Mouse (Mus musculus) midbrain, embryonic 12.5 days (tissue): ENCODE measurements around the gene Lrrc4b. TPM values are rescaled to one million over a fixed set of nuclear protein-coding genes. Genes with fewer than 3 reads are reported as not detected.
A peak's percentile ranks its signal among the peaks of the same experiment; 100 is the strongest.

Experiments
- ATAC-seq: fragments of 200-750 bp; cut with Nextera tagmentation; 2 replicates; pipeline ENCODE4 v1.8.0; 2017; ENCODE audit warnings: low read depth, moderate TSS enrichment, moderate library complexity; ENCODE audit not compliant: low FRiP score
- H3K27ac ChIP-seq: fragments of 300-500 bp; sonication (generic); replicated peaks from 2 replicates; pipeline ENCODE4 v1.5.1; 2016; ENCODE audit warnings: mild to moderate bottlenecking
- H3K27me3 ChIP-seq: fragments of 300-500 bp; sonication (generic); 2 replicates; pipeline ENCODE4 v1.6.1; 2016; ENCODE audit warnings: mild to moderate bottlenecking
- H3K36me3 ChIP-seq: fragments of 300-500 bp; sonication (generic); 2 replicates; pipeline ENCODE4 v1.6.1; 2016
- H3K4me1 ChIP-seq: fragments of 300-500 bp; sonication (generic); 2 replicates; pipeline ENCODE4 v1.6.1; 2016
- H3K4me2 ChIP-seq: fragments of 300-500 bp; sonication (generic); replicated peaks from 2 replicates; pipeline ENCODE4 v1.6.1; 2016; ENCODE audit warnings: mild to moderate bottlenecking, moderate library complexity
- H3K4me3 ChIP-seq: fragments of 300-500 bp; sonication (generic); 2 replicates; pipeline ENCODE4 v1.5.1; 2016; ENCODE audit warnings: mild to moderate bottlenecking
- H3K9ac ChIP-seq: fragments of 300-500 bp; sonication (generic); replicated peaks from 2 replicates; pipeline ENCODE4 v1.6.1; 2016; ENCODE audit warnings: mild to moderate bottlenecking, moderate library complexity
- H3K9me3 ChIP-seq: fragments of 300-500 bp; sonication (generic); 2 replicates; pipeline ENCODE4 v1.6.1; 2016; ENCODE audit warnings: mild to moderate bottlenecking
- WGBS: fragments of 180-500 bp; shearing (Covaris S2); methylation state at CpG from one replicate; pipeline ENCODE4 v1.1.7; 2016; 5-methylcytosine and 5-hydroxymethylcytosine counted together
- polyA plus RNA-seq: library from polyadenylated mRNA; unstranded; fragments of >200 nt; fragmentation: Nextera tagmentation; extraction: Ambion mirVana; gene quantifications from 2 replicates; pipeline ENCODE4 v1.2.1, GENCODE M21; 2016

Gene Lrrc4b
- polyA plus RNA-seq, 1 experiment from 2014 or later, result 12.0 TPM

DNA sequence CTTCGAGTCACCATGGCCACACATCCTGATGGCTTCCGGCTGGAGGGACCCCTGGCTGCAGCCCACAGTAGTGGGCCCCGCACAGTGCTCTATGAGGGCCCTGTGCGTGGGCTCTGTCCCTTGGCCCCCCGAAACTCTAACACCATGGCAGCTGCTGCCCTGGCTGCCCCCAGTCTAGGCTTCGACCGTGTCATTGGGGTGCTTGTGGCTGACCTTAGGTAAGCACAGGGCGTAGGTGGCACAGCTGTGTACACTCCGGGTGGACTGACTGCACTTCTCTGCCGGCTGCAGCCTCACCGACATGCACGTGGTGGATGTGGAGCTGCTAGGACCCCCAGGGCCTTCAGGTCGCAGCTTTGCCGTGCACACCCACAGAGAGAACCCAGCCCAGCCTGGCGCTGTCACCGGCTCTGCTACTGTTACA, 38.1 kb downstream of the Lrrc4b start:
- Histone ChIP-seq H3K4me1 (peaks cover 56% of the 10 kb centered on the region), H3K9me3 (no peaks in the 10 kb centered on the region), H3K27ac (peak overlapping the region; percentile 89), H3K9ac (no peak overlapping the region), H3K4me2 (peak overlapping the region; percentile 61; the same call in 1 of the 2 replicates), H3K36me3 (peaks cover 21% of the 10 kb centered on the region), H3K4me3 (no peak overlapping the region; the same call in 1 of the 2 replicates), H3K27me3 (peaks cover 9% of the 10 kb centered on the region)
- WGBS, result 79% methylated on average over 16 of the region's 16 CpGs
- ATAC-seq, result no peak

DNA sequence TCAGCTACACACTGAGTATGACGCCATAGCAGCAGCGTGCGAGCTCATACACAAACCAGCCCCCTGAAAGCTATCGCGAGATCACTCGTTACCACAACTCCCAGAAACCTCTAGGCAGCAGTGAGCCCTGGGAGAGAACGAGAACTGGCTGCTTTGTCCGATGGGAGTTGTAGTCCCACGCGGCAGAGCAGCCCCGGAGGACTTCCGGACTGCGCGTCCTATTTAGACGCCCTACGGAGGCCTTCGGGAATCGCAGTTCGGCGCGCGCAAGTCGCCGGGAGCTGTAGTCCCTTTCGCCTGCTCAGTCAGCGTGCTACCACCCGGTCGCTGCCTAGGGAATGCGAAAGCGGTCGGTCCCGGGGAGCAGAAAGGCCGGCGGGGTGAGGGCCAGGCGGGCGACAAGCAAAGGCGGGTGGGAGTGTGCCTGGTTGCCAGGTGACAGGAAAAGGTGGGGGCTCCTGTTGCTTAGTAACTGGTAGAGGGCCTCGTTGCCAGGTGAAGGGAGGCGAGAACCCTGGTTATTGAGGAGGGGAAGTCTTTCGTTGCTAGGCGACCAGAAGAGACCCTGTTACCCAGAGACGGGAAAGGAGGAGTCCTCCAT, 39.1 kb downstream of the Lrrc4b start, which contains the start of gene Josd2:
TSS of gene Josd2 (plus strand) at position 170 of the 601 bp plus-strand sequence.
- H3K4me3 ChIP-seq, result peak within 1 kb of the TSS; percentile 49
- under 1% methylated on average over 42 of the region's 42 CpGs for WGBS
- peaks cover 2% of the 10 kb centered on the region; the same call in 1 of the 2 replicates for H3K27me3 ChIP-seq
- peak within 1 kb of the TSS; percentile 52 for H3K9ac ChIP-seq
- peak; percentile 92 for ATAC-seq
- peaks cover 11% of the 10 kb centered on the region for H3K36me3 ChIP-seq
- H3K27ac ChIP-seq, result peak within 1 kb of the TSS; percentile 89
- no peaks in the 10 kb centered on the region for H3K9me3 ChIP-seq
- peaks cover 50% of the 10 kb centered on the region for H3K4me1 ChIP-seq
- H3K4me2 ChIP-seq, result peak within 1 kb of the TSS; percentile 61

DNA sequence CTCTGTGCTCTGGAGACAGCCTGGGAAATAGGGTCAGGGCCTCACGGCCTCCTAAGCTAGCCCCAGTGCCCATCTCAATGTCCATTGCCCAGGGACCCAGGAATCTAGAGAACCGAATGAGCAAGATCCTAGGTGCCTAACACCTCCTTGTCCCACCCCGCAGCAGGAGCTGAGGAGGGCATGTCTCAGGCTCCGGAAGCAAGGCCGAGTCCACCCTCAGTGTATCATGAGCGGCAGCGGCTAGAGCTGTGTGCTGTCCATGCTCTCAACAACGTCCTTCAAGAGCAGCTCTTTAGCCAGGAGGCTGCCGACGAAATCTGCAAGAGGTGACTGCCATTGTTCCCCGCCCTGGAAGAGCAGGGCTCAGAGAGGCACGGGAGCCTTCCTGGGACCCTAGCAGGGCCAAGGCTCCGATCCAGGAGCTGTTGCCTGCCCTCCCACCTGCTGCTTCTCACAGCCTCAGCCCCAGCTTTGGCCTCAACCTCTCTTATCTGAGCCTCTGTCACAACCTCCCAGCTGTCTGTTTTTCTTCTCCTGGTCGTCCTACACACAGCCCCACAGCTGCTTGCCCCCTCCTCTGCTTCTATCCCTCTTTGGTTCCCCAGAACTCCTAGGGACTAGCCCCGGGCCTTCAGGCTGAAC, 39.9 kb downstream of the Lrrc4b start:
- peak overlapping the region; percentile 61 for H3K4me2 ChIP-seq
- peak overlapping the region; percentile 89 for H3K27ac ChIP-seq
- H3K27me3 ChIP-seq, result peaks cover 5% of the 10 kb centered on the region; the same call in 1 of the 2 replicates
- peak overlapping the region; percentile 52 for H3K9ac ChIP-seq
- peaks cover 49% of the 10 kb centered on the region for H3K4me1 ChIP-seq
- peaks cover 3% of the 10 kb centered on the region for H3K36me3 ChIP-seq
- 59% methylated on average over 15 of the region's 15 CpGs for WGBS
- no peaks in the 10 kb centered on the region for H3K9me3 ChIP-seq
- no peak for ATAC-seq
- peak overlapping the region; percentile 49 for H3K4me3 ChIP-seq

DNA sequence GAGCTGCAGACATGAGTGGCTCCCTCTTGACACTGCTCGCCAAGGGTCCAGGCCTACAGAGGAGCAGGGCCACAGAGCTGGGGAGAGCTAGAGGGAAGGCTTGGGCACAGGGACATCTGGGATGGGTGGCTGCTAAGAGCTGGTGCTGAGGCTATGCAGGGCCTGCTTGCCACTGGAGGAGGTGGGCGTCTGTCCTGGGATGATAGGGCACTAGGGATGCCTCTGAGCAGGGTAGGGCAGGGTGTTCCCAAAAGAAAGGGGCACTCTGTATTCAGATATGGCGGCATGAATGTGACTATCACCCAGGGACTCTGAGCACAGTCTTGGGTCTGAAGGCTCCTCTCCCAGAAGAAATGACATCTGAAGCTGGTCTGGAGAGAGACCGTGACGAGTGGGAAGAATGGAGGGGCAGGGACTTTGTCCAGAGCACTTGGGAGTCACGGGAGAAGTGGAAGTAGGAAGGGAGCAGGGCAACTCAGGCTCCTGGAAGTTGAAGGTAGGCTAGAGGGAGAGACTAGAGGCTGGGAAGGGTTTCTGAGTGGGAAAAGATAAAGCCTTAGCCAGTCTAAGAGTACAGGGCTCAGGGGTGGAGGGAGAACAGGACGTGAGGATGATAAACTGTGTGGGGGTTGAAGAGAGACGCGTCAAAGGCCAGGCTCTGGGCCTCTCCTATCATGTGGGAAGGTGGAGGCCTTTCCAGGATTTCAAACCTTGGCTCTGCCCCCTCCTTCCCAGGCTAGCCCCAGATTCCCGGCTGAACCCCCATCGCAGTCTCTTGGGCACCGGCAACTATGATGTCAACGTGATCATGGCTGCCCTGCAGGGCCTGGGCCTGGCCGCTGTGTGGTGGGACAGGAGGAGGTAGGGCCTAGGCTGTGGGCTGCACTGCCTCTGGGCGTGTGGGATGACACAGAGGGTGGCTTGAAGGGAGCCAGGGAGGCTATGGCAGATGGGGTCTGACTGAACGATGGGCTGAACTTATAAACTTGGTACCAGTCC, 41.2 kb downstream of the Lrrc4b start:
- H3K4me3 ChIP-seq, result no peak overlapping the region
- H3K4me2 ChIP-seq, result no peak overlapping the region
- H3K27ac ChIP-seq, result peak overlapping the region; percentile 16; the same call in 1 of the 2 replicates
- no peaks in the 10 kb centered on the region for H3K9me3 ChIP-seq
- ATAC-seq, result no peak
- peaks cover 48% of the 10 kb centered on the region for H3K4me1 ChIP-seq
- peaks cover 5% of the 10 kb centered on the region; the same call in 1 of the 2 replicates for H3K27me3 ChIP-seq
- 92% methylated on average over 16 of the region's 16 CpGs for WGBS
- H3K36me3 ChIP-seq, result no peaks in the 10 kb centered on the region
- H3K9ac ChIP-seq, result no peak overlapping the region

DNA sequence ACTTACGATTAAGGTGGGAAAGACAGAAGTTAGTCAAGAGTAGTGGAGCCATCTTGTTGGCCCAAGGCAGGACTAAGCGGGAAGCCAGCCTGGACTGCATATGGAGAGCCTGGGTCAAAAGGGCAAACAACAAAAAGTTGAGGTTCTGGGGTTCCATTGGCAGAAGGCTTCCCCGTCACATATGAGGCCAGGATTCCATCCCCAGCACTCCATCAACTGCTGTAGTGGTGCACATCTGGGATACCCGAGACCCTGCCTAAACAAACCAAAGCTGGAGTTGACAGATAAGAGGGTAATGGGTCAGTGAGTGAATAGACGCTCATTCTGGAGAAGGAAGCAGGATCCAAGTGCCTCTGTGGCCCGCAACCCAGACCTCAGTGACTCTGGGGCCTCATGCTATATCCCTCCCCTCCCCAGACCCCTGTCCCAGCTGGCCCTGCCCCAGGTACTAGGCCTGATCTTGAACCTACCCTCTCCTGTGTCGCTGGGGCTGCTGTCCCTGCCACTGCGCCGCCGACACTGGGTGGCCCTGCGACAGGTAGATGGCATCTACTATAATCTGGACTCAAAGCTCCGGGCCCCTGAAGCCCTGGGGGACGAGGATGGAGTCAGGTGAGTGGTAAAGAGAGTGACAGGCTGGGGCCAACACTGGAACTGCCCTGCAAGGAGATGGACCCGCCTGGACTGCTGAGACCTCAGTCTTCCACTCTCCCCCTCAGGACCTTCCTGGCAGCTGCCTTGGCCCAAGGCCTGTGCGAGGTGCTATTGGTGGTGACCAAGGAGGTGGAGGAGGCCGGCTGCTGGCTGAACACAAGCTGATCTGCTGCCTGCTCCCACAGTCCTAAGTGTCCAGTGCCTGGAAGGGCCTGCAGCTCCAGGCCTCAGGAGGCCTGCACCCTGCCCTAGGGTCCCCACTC, 42.1 kb downstream of the Lrrc4b start:
- no peak overlapping the region for H3K4me3 ChIP-seq
- no peaks in the 10 kb centered on the region for H3K36me3 ChIP-seq
- no peak overlapping the region for H3K9ac ChIP-seq
- no peak overlapping the region for H3K4me2 ChIP-seq
- H3K4me1 ChIP-seq, result peaks cover 47% of the 10 kb centered on the region
- 88% methylated on average over 16 of the region's 16 CpGs for WGBS
- H3K27me3 ChIP-seq, result peaks cover 14% of the 10 kb centered on the region
- no peak overlapping the region for H3K27ac ChIP-seq
- H3K9me3 ChIP-seq, result no peaks in the 10 kb centered on the region
- ATAC-seq, result no peak

DNA sequence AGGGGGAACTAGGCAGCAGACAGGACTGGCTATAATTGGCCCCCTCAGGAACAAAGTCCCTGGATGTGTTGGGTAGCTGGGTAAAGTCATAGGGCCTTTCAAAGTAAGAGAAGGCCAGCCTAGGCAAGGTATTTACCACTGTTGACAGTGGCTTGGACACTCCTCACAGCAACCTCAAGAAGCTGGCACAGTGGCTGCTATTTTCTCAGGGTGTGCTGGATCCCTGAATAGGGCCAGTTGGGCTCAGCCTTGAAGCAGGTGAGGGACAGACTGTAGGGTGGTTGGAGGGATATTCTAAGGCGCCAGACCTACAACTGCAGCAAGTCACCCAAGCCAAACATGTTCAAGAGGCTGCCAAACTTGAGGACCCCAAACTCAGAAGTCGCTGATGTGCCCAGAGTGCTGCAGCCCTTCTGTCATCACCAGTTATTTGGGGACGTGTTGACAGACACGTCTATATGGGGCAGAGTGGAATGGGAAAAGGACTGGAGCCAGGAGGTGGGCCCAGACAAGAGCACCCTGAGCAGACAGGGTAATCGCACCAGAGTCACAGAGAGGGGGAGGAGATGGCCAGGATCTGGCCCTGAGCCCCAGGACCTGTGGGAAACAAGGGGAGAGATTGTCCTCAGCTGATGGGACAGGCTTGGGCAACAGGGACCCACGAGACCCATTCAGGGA, 43.2 kb downstream of the Lrrc4b start:
- Histone ChIP-seq H3K27ac (no peak overlapping the region), H3K36me3 (no peaks in the 10 kb centered on the region)
- no peak for ATAC-seq

DNA sequence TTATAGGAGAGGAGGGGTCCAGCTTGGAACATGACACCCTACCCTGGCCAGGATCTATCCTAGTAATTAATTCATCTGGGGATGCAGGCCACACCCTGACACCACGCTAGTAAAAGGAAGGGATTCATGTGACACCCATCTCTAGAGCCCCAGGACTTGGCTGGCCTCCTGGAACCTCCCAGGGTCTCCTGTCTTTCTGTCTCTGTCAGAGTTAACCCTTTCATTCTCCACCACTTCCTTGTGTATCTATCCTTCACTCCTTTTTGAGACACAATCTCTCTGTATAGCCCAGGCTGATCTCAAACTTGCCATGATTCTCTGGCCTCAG, 43.7 kb downstream of the Lrrc4b start:
- no peak overlapping the region for H3K4me2 ChIP-seq
- no peak for ATAC-seq
- H3K9me3 ChIP-seq, result no peaks in the 10 kb centered on the region
- no peak overlapping the region for H3K4me3 ChIP-seq
- WGBS, result 25% methylated on average over 1 of the region's 1 CpGs
- peaks cover 21% of the 10 kb centered on the region for H3K27me3 ChIP-seq
- no peak overlapping the region for H3K9ac ChIP-seq
- peaks cover 37% of the 10 kb centered on the region for H3K4me1 ChIP-seq
- no peaks in the 10 kb centered on the region for H3K36me3 ChIP-seq
- H3K27ac ChIP-seq, result no peak overlapping the region

More for the DNA sequence above, 43.2 kb downstream of the Lrrc4b start:
- Histone ChIP-seq H3K9me3 (no peaks in the 10 kb centered on the region), H3K4me3 (no peak overlapping the region), H3K9ac (no peak overlapping the region), H3K4me2 (no peak overlapping the region), H3K27me3 (peaks cover 19% of the 10 kb centered on the region), H3K4me1 (peaks cover 40% of the 10 kb centered on the region)
- 47% methylated on average over 6 of the region's 6 CpGs for WGBS

DNA sequence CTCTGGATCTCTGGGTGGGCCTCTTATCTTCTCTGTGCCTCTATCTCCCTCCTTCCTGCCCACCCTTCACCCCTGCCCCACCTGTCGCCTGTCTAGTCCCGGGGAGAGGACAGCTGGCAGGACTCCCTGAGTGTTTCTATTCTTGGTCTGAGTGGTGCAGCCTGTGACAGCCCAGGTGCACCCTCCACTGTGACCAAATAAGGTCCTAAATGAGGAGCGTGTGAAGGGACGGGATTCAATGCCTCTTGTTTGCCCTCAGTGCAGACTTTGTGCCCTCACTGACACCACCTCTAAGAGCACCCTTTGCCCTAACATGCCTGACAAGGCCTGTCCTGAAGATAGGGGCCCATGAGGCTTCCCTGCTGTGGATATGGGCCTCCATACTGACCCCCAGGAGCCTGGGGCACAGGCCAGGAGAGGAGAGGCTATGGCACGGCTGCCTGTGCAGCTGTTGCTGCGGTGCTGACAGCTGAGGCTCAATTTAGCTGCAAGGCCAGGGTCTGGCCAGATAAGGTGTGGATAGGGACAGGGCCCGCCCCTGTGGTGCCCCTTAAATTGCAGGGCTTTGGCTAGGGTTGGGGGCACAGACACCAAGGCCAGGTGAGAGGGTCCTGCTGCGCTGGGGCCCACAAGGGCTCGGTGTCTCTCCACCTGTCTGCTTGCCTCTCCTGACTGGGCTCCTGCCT, 44.3 kb downstream of the Lrrc4b start:
- WGBS, result 70% methylated on average over 9 of the region's 9 CpGs

DNA sequence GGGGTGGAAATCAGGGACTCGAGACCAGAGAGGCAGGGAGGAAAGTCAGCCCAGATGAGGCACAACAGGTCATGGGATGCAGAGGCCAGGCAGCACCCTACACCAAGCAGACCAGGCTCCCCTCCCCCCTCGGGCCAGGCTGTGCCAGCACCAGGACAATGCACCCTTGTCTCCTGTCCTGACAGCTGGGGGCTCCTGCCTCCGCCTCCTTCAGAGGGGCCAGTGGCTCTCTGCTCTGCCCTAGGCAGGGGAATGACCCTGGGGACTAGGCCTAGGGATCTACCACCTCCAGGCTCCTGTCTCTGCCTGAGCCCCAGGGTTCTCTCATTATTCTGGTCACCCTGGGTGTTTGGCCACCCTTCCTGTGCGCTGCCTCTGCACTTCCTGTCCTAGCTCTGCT, 45.6 kb downstream of the Lrrc4b start:
- H3K27me3 ChIP-seq, result peaks cover 36% of the 10 kb centered on the region
- H3K27ac ChIP-seq, result peak overlapping the region; percentile 70
- H3K4me3 ChIP-seq, result no peak overlapping the region
- no peaks in the 10 kb centered on the region for H3K36me3 ChIP-seq
- peaks cover 26% of the 10 kb centered on the region for H3K4me1 ChIP-seq
- no peak overlapping the region for H3K4me2 ChIP-seq
- WGBS, result 15% methylated on average over 4 of the region's 4 CpGs
- ATAC-seq, result peak; percentile 85
- H3K9ac ChIP-seq, result 0 out of 2 replicates have a peak overlapping the region, but pooled peaks have one; percentile 12
- H3K9me3 ChIP-seq, result no peaks in the 10 kb centered on the region

More for the DNA sequence above, 44.3 kb downstream of the Lrrc4b start:
- Histone ChIP-seq H3K4me2 (no peak overlapping the region), H3K9me3 (no peaks in the 10 kb centered on the region), H3K4me1 (peaks cover 37% of the 10 kb centered on the region), H3K9ac (no peak overlapping the region), H3K27me3 (peaks cover 27% of the 10 kb centered on the region), H3K27ac (no peak overlapping the region), H3K4me3 (no peak overlapping the region), H3K36me3 (no peaks in the 10 kb centered on the region)
- ATAC-seq, result no peak

DNA sequence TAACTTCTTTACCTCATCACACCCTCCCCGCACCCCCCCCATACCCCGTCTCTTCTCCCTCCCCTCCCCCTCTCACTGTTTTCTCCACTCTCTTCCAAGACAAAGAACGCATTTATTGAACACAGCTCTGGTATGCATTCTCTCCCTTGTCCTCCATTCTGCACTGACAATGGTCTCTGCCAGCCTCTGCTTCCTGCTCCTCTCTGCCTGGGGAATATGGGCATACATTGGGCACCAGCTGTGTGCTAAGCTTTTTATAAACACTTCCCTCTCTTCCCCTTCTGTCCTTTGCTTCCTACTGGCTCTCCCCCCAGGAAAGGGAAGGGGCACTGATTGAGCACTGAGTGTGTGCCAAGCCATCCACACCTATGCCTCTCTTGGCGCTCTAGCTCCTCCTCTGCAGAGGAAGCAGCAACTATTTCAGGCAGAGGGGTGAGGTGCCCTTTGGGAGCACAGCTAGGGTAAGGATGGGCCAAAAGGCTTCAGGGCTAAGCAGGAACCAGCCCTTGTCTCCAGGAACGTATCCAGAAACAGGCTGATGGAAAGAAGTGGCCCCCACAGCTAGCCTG, 46.3 kb downstream of the Lrrc4b start:
- no peak overlapping the region for H3K4me3 ChIP-seq
- ATAC-seq, result no peak; the same call in 1 of the 2 replicates
- no peaks in the 10 kb centered on the region for H3K9me3 ChIP-seq
- peaks cover 43% of the 10 kb centered on the region for H3K27me3 ChIP-seq
- 27% methylated on average over 5 of the region's 5 CpGs for WGBS
- no peak overlapping the region for H3K4me2 ChIP-seq
- H3K27ac ChIP-seq, result peak overlapping the region; percentile 70; the same call in 1 of the 2 replicates
- H3K9ac ChIP-seq, result no peak overlapping the region
- H3K36me3 ChIP-seq, result no peaks in the 10 kb centered on the region
- peaks cover 23% of the 10 kb centered on the region for H3K4me1 ChIP-seq
